Mouse (Mus musculus): ENCODE measurements around the gene Prkag1.
A peak's percentile ranks its signal among the peaks of the same experiment; 100 is the strongest.
"Not testable (repeated sequence)": the region's sequence is repeated elsewhere in the genome, so short reads cannot be mapped to it uniquely, and the experiment has no call there.

Gene Prkag1

DNA sequence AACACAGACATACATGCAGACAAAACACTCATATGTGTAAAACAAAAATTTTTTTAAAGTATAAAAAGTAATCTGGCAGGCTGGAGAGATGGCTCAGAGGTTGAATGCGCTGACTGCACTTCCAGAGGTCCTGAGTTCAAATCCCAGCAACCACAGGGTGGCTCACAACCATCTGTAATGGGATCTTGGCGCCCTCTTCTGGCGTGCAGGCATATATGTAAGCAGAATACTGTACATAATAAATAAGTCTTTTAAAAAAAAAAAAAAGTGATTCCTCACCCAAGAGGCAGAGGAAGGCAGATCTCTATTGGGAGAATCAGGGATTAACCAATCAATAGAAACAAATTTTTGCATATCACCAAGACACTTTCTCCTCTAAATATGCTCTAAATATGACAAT, 7.9 kb downstream of the Prkag1 start:
- no peak for DNase-seq (ENCODE audit: low spot score in 2 of 2)

DNA sequence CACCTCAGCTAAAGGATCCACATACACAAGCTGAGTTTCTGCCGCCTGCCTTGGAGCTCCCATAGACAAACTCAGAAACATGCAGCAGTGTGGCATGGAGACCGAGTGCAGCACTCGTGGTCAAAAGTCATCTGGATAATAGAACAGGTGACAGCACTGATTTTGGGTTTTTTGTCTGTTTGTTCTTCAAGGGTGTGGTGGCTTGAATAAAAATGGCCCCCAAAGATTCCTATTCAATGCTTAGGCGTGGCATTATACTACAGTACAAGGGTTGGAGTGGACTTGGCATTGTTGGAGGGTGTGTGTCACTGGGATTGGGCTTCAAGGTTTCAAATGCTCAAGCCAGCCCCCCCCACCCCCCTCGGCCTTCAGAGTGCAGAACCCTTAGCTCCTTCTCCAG, 9.2 kb downstream of the Prkag1 start:
- no peak for DNase-seq (ENCODE audit: low spot score in 2 of 2)

DNA sequence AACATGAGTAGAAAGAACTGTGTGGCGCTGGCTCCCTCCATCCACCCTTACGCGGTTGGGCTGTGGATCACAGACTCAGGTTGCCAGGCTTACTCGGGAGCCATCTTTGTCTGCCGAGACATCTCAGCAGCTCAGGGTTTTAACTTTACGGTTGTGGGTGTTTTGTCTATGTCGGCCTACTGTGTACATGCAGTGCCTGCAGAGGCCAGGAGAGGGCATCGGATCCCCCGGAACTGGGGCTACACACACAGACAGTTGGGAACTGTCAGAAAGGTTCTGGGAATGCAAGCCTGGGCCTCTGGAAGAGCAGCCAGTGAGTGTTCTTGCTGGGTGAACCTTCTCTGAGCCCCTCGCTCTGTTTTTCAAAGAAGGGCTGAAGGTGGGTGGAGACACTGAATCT, 9.9 kb downstream of the Prkag1 start:
- DNase-seq (ENCODE audit: low spot score in 2 of 2) = no peak

DNA sequence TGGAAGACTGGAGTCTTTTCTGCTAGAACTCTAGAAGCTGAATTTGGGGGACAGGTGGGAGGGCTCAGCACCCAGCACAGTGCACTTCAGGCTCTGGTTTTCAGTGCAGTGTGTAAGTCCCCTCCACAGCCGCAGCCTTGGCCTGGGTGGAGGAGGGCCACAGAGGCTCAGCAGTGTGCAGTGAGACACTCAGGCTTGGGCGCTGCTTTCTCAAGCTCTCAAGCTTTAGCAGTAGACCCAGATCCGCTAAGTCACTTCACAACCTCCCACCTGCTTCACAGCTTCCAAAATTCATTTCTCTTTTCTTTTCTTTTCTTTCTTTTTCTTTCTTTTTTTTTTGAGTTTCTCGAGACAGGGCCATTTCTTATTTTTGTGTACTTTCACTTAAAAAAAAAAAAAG, 10.4 kb downstream of the Prkag1 start:
- DNase-seq (ENCODE audit: low spot score in 2 of 2) = no peak

DNA sequence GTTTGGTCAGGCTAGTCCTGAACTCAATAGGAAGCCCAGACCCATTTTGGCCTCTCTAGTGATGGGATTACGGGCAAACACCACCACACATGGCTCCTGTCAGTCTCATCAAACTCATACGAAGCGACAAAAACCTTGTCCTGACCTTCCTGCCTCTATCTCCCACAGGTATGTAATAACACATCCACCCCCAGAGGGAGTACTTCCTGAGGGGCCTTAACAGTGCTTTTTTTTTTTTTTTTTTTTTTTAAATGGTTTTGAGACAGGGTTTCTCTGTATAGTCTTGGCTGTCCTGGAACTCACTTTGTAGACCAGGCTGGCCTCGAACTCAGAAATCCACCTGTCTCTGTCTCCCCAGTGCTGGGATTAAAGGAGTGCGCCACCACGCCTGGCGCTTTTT, 13.2 kb downstream of the Prkag1 start:
- DNase-seq (ENCODE audit: low spot score in 2 of 2) = no peak

DNA sequence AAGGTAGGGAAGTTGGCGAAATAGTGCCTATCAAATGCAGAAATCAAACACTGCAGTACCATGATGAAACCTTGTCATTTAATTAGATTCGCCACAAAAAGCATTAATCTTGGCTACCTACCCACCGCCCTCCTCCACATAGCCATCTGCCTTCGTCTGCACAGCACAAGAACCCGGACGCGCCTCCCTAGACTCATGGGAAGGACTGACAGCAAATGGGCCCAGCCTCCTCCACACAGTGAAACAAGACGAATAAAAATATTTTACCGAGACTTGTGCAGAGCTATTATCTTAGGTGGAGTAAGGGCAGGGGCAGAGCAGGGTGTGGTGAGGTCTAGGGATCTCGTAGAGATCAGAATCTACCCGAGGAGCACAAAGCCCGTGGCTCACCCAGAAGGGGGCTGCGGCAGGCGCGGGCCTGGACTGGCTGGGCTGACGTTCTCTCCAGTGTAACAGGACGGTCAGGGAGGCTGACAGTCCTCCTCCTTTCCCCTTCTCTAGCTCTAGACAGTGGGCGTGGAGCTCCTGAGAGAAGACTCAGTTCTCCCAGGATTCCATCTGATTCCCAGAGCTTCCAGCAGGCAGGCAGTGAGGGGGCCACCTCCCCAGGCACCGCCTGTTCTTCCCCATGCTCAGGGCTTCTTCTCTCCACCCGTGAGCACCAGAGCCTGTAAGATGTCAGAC, 18.4 kb downstream of the Prkag1 start:
- peak; percentile 80 to 87 for DNase-seq (ENCODE audit: low spot score in 2 of 2)

DNA sequence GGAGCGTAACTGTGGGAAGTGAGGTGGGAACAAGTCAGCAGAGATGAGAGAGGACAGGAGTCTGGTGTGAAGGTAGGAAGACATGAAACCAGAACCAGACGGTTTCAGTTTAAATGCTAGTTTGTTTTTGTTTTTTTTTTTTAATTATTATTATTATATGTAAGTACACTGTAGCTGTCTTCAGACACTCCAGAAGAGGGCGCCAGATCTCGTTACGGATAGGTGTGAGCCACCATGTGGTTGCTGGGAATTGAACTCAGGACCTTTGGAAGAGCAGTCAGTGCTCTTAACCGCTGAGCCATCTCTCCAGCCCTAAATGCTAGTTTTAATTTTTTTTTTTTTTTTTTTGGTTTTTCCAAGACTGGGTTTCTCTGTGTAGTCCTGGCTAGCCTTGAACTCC, 21.1 kb downstream of the Prkag1 start:
- DNase-seq (ENCODE audit: low spot score in 2 of 2) = not testable (repeated sequence)

DNA sequence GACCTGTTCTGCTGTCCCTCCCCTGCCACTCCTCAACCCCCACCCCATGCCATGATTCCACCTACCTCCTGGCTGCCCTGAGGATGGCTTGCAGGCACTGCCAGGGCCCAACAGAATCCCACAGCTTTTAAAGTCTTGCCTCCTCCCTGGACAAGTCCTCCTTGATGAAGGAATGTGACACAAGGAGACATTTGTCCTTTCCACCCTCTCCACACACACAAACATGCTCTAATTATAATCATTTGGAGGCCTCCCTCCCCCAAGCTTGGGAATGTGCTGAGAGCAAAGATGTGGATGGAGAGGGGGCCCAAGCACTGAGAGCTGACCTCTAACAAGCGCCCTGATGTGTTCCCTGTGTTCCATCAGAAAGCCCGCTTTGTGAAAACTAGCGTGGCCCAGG, 21.9 kb downstream of the Prkag1 start, which contains the start of gene Ddn:
Gene Ddn (minus strand): TSS at position 101 of the 400 bp plus-strand sequence.
- no peak for DNase-seq (ENCODE audit: low spot score in 2 of 2)

DNA sequence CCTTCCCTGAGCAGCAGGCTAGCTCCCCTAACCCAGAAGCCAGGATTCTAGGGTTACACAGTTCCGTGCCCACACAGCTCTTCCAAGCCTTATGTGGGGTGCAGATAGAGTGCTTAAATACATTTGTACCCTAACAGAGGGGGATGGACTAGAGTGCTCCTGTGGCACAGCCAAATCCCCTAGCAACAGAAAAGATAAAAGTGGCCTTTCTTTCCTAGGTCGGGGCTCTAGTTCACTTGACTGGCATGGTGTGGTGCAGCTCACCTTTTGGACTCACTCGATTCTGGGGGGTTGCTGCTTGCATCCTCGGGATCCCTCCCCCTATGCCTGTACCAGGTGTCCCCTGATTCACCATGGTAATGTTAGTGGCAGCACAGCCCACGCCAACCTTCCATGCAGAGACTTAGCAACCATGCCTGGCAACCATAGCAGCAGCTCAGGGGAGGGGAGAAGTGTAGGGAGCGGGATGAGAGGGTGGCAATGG, 22.6 kb downstream of the Prkag1 start:
- DNase-seq (ENCODE audit: low spot score in 2 of 2) = peak; percentile 90 to 92

DNA sequence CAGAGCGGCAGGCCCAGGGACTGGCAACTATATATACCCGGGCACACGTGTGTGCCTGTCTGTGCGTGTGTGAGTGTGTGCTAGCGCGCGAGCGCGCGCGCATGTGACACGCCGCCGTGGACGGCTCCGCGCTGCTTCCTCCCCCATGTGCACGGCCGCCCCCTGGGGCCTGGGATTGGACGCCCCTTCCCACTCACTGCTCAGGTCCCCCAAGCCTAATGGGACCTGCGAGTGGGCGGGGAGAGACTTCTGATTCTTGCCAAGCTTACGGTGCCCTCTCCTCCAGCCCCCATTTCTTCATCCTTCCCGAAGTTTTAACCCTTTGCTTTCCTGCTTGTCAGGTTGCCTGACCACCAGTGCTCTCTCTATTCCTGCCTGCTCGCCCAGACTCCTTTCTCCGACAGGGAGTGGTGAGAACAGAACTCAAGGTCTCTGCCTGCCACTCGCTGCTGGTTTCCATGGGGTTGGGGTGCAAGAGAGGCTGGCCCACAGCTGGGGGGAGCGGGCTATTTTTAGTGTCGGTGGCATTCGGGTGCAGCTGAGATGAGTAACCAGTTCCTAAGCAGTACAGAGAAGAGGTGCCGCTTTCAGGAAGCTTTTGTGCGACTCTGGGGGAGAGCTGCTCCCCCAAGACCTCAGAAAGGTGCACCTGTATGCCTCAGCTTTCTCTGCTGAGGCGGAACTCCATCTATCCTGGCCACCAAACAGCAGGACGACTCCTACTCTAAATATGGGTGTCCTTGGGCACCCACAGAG, 23.2 kb downstream of the Prkag1 start:
- peak; percentile 81 to 83 for DNase-seq (ENCODE audit: low spot score in 2 of 2)

DNA sequence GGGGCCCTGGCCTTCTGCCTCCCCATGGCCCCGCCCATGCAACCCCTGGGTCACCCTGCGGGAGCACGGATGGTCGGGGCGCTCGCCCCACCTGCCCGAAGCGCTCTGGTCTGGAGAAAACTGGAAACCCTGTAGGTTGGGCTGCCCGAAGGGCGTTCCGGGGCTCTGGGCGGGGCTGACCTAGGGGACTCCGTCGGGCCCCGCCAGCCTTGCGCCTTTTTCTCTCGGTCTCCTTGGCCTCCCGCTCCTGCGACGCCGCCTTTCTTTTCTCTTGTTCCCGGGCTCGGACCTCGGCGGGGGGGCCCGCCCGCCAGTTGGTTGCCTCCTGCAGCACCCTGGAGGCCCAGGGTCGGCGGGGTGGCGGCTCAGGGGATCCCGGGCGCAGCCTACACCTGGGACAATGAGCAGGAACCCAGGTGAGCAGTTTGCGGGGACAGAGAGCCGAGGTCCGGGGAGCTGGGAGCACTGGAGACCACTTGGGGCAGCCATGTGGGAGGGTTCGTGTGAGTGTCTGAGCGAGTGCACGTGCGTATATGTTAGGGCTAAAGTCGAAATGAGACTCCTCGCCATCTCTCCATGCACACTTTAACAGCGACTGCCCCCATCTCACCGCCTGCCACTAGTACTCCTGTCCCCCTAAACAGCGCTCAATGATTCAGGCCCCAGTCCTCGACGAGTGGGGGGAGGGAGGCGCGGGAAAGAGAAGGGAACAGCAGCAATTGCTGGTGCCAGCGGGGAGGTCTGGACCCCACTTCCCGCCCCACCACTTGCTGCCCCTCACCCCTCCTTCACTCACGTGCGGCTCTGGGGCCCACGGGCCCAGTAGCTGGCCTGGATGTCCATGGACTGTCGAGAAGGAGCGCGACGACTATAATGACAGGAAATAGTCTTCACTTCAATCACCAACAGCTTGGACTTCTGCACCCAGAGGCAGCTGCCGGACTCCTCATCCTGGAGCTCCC, 24.2 kb downstream of the Prkag1 start:
- DNase-seq (ENCODE audit: low spot score in 2 of 2) = no peak

DNA sequence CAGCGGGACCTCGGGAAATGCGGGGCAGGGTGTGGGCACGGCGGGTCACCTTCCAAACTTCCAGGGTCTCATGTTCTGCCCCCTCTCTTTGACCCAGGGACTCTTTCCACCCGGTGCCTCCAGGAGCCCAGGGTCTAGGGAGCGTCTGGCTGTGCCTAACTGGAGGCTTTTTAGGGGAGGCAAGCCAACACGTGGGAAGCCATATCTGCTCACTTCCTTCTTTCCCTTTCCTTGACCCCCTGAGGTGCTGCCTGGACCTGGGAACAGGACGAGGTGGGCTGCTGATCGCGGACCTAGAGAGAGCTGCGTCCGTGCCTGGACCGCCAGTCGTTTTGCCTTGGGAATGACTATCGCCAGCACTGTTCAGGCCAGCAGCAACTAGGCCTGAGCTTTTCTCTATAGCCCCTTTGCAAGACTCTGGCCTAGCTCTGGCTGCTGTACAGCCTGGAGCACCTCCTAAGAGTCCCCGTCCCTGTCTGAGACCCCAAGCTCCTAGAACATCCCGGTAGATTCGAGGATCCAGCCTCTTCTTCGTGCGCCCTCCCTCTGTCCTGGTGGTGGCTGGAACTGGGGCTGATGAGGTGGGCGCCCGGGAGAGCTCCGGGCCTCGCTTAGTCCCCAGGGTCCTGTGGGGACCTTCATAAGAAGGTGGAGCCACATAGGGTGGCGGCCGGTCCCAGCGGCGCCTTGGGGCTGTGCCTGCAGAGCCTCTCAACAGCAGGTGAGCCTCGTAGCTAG, 25.1 kb downstream of the Prkag1 start:
- DNase-seq (ENCODE audit: low spot score in 2 of 2) = no peak

DNA sequence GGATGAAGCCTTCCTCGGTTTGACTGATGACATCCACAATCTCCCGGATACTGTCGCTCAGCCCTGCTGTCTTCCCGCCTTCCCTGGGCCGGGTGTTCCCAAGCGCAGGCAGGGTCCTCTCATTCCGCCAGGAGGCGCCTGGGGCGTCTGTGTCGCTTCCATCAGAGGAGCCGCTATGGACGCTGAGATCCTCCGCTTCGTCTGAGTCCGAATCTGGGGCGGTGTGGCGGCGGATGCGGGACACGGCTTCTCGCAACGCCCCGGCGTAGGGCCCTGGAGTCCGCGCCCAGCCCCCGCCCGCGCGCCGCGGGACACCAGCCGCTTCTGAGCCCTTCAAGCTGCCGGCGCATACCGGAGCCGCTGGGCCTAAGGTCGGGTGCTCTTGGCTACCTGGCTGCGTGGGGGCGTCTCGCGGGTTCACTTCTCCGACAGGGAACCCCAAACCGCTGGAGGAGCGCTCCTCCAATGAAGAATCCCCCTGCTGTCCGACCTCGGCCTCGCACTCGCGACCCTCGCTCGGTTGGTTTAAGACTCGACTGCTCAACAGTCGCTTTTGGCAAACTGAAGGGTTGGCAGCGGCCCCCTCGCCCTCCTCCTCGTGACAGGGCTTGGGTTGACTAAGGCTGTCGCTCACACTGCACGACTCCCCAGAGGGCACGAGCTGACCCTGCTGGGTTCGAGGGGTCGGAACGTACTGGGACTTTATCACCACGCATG, 25.8 kb downstream of the Prkag1 start:
- peak in 1 of 2 experiments; percentile 68 for DNase-seq (ENCODE audit: low spot score in 2 of 2)

DNA sequence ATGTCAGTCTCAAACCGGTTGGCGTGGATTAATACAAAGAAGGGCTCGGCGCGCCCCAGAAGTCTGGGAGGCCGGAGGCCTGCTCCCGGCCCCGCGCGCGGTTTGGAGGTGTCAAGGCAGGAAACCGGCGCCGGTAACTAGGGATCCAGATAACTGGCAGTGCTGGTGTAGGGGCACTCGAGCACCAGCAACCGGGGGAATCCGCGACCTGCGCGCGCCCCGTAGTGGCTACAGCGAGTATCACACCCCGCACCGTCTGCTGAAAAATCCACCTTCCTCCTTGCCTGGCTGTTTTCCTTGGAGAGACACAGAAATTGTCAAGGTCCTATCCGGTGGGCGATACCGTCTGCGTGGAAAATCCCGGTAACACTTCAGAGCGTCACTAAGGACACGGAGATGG, 27.3 kb downstream of the Prkag1 start:
- DNase-seq (ENCODE audit: low spot score in 2 of 2) = peak; percentile 82 to 88

DNA sequence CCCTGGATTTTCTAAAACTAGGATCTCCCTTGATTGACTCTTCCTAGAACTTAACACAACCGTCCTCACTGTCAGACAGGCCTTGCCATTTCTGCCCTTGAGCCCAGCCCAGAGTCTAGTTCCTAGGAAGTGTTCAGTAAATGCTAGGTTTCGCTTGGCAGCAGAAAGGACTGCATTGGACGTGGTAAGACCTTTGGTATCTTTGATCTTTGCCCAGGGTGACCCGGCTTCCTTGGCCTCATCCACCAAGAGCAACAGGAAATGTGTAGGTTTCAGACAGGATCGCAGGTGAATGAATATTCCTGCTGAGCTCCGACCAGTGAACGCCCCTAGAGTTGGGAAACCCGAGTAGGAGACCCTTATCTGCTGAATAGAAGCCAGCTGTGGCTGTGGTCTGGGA, 28.4 kb downstream of the Prkag1 start:
- DNase-seq (ENCODE audit: low spot score in 2 of 2) = no peak

DNA sequence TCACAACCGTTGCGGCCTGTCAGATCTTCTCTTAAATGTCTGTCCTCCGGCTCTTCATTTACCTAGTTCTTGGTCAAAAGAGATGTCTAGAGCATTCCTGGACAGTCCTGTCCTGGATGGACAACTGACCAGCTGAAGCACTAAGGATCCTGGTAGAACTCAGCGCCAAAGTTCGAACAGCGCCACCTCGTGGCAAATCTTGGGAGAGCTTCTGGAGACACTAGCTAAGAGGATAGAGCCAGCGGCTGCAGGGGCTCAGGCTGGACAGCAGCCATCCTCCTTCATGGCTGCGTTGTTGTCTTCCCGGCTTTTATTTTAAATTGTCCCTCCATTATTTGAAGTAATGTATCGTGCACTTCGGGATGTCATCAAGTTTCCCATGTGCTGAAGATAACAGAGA, 31.9 kb downstream of the Prkag1 start:
- peak in 1 of 2 experiments; percentile 61 for DNase-seq (ENCODE audit: low spot score in 2 of 2)

DNA sequence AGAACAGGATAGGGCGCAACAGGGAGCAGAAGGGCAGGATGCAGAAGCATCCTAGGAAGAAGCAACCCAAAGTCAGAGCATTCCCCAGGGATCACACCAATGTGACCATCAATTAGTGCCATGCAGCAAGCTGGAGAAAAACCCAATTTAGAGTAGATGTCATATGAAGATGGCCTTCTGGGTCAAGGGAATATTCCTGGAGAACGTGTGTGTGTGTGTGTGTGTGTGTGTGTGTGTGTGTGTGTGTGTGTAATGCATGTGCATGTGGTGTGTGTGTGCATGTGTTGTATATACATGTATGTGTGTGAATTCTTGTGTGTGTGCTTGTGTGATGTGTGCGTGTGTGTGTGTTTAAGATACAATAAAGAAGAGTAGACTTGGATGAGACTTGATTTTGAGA, 32.4 kb downstream of the Prkag1 start:
- no peak for DNase-seq (ENCODE audit: low spot score in 2 of 2)

DNA sequence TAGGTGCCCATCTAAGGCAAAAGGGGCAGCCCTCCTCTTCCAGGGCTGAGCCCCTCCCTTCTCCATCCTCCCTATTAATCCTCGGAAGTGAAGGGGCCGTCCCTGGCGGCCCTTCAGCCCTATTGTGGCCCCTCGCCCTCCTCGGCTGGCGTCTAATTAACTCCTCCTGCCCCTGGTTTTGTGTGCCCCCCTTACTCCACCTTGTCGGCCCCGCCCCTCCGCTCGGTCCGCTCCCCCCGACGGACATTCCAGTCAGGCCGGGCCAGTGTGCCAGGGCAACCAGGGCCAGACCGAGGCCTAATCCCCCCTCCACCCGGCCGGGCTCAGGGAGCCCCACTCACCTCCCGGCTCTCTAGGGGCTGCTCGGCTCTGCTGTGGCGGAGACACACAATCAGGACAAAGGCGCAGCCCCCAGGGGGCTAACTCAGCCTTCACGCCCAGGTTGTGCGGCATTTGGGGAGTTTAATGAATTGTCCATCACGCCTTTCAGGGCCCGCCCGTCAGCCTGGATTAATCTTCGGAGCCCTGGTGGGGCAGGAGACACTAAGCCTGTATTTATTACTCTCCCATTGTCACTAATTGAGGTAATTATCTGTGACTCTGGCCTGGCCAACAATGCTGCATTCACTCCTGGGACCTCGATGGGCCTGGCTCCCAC, 33.4 kb downstream of the Prkag1 start:
- no peak for DNase-seq (ENCODE audit: low spot score in 2 of 2)

DNA sequence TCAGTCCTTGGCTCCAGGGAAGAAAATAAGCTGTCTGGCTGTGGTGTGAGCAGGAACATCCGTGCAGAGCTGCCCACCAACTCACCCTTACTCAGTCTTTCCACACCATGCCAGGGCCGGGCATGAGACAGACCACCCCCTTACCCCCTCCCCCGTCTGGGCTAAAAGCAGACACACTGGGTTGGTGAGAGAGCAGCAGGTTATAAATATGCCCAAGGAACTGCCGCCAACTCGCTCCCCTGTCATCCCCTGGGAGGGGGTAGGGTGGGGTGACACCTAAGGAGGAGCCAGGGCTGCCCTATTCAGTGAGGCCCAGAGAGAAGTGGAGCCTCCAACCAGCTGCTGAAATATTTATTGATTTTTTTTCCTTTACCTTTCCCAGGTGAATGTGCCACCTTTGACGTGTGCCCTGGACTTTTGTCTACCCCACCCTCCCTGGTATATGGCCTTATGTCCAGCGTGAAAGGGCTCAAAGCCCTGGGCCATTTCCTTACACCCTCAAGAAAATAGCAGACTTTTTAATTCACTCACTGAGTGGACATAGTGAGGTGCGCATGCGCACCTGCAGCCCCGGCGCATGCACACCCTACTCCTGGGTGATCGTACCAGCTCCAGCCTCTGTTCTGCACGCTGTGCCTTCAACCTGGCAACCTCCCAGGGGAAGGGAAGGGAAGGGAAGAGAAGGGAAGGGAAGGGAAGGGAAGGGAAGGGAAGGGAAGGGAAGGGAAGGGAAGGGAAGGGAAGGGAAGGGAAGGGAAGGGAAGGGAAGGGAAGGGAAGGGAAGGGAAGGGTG, 34.3 kb downstream of the Prkag1 start:
- no peak for DNase-seq (ENCODE audit: low spot score in 2 of 2)

Measured in right cerebral cortex, postnatal 36 days (tissue).